Mouse (Mus musculus): ENCODE measurements at regions not wholly inside any gene's neighbourhood (a gene's known extent, or its start where the extent isn't known, plus 50 kb on each side); places are given as distances from the start of the nearest gene placed in this dataset.

DNA sequence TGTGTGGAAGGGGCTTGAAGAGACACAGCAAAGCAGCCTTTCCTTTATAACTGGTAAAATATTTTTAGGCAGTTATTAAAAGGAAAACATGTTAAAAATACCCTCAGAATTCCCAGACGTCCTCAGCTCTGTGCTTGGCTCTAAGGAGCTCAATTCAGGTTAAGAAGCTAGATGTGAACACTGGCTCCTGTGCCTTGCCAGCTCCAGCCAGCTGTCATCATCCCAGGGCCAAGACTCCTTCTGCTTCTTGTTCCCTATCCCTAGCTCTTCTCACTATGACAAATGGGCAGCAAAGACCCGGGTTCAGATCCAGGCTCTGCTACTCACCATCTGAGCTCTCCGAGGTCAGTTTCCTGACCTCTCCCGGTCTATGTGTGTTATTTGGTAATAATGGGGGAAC lies 293.5 kb upstream of the Rtl1 start:
- TF ChIP-seq TAL1 (IDR thresholded peaks at IDR 0.05; ENCODE audit: low read length) (no peak), GATA1 (IDR thresholded peaks at IDR 0.05; ENCODE audit: low read length) (no peak)

Data from erythroblast, embryonic 14.5 days (primary cell).